Mouse (Mus musculus) lung, adult 2 months (tissue): ENCODE results near the gene Ptbp1.

ENCODE experiments used
- CTCF ChIP-seq: fragments of 200-500 bp; IDR thresholded peaks from 2 replicates; pipeline ENCODE4 v1.5.1; 2011; ENCODE audit warnings: mild to moderate bottlenecking, low read length, control low read depth; ENCODE audit not compliant: insufficient read depth
- POLR2A ChIP-seq: fragments of 200-500 bp; IDR thresholded peaks from 2 replicates; pipeline ENCODE4 v1.6.1; 2011; ENCODE audit warnings: low read depth, mild to moderate bottlenecking, control low read depth, low read length, borderline replicate concordance; ENCODE audit errors: extremely low read depth

- TF ChIP-seq POLR2A (no peak), CTCF (no peak)
Observed at GRCm38 (mm10) chr10:79840091-79840490, 14.1 kb upstream of the Ptbp1 start.
